18 mouse cellular contexts compared by ENCODE assay signal in genomic region chr12:29983190-29983589, GRCm38 (mm10). TPM values are rescaled to one million over a fixed set of nuclear protein-coding genes. Genes with fewer than 3 reads are reported as not detected.
DNase-seq lines count a peak whose midpoint lies in the region; ATAC-seq and TF ChIP-seq lines count a peak whose summit lies in the region.
"Had no signal": no experiment of that assay in that cellular context is flagged by ENCODE, and none has a peak within 500 bp of the region (broad histone marks: within the 10 kb centered on the region; RNA-seq: fewer than 3 reads in every experiment).

No protein-coding gene starts in this region.

- no peak for DNase-seq in lung, embryonic 14.5 days
- DNase-seq in lung, postnatal 14 days = no peak
- DNase-seq in lung, postnatal 25 days (ENCODE audit: low spot score) = no peak
- DNase-seq in lung, postnatal 36 days = peak; percentile 23
- DNase-seq in midbrain, embryonic 11.5 days (ENCODE audit: low spot score, missing footprints) = no peak
- DNase-seq: adrenal gland, adult 2 months; adrenal gland, postnatal 10 days; adrenal gland, postnatal 25 days; cerebellum, adult 11 months; cerebellum, adult 18-20 months; cerebellum, adult 9-10 months; cerebellum, postnatal 10 days; cerebellum, postnatal 25 days had no signal

- 79% methylated on average over 9 of the region's 9 CpGs for WGBS in lung, embryonic 14.5 days
- 69% methylated on average over 9 of the region's 9 CpGs for WGBS in lung, embryonic 16.5 days
- 97% methylated on average over 9 of the region's 9 CpGs for WGBS in midbrain, embryonic 11.5 days

- no peak overlapping the region for H3K9ac ChIP-seq in lung, embryonic 14.5 days
- no peak overlapping the region for H3K9ac ChIP-seq in lung, embryonic 16.5 days (ENCODE audit: low read length)
- H3K9ac ChIP-seq in midbrain, embryonic 11.5 days (ENCODE audit: low read length) = no peak overlapping the region
- H3K9ac ChIP-seq: embryonic facial prominence, embryonic 12.5 days; forebrain, embryonic 13.5 days; forebrain, embryonic 15.5 days had no signal

- H3K4me1 ChIP-seq in lung, embryonic 14.5 days (ENCODE audit: insufficient read depth) = no peaks in the 10 kb centered on the region
- H3K4me1 ChIP-seq in lung, embryonic 16.5 days (replicated peaks; ENCODE audit: control insufficient read depth, insufficient read depth, low read length) = no peaks in the 10 kb centered on the region; the same call in 1 of the 2 replicates
- H3K4me1 ChIP-seq in midbrain, embryonic 11.5 days (ENCODE audit: control insufficient read depth, insufficient read depth, low read length) = no peaks in the 10 kb centered on the region
- H3K4me1 ChIP-seq: forebrain, embryonic 13.5 days; forebrain, embryonic 15.5 days had no signal

- H3K4me3 ChIP-seq in lung, embryonic 14.5 days (ENCODE audit: low read depth, low read length) = no peak overlapping the region
- H3K4me3 ChIP-seq in lung, embryonic 16.5 days (ENCODE audit: low read length) = no peak overlapping the region
- no peak overlapping the region for H3K4me3 ChIP-seq in midbrain, embryonic 11.5 days (ENCODE audit: low read depth, low read length)
- H3K4me3 ChIP-seq: embryonic facial prominence, embryonic 10.5 days; embryonic facial prominence, embryonic 12.5 days; forebrain, embryonic 13.5 days; forebrain, embryonic 15.5 days had no signal

- TF ChIP-seq CTCF in lung, embryonic 14.5 days (IDR thresholded peaks at IDR 0.05; ENCODE audit: low read depth) = no peak

- H3K4me2 ChIP-seq in lung, embryonic 14.5 days = no peak overlapping the region
- no peak overlapping the region for H3K4me2 ChIP-seq in lung, embryonic 16.5 days (ENCODE audit: low read depth, low read length)
- no peak overlapping the region for H3K4me2 ChIP-seq in midbrain, embryonic 11.5 days
- H3K4me2 ChIP-seq: embryonic facial prominence, embryonic 12.5 days; forebrain, embryonic 13.5 days; forebrain, embryonic 15.5 days had no signal

- H3K9me3 ChIP-seq in lung, embryonic 14.5 days (ENCODE audit: low read depth, low read length) = no peaks in the 10 kb centered on the region
- H3K9me3 ChIP-seq in lung, embryonic 16.5 days (ENCODE audit: control insufficient read depth, low read length) = no peaks in the 10 kb centered on the region
- no peaks in the 10 kb centered on the region for H3K9me3 ChIP-seq in midbrain, embryonic 11.5 days (ENCODE audit: control insufficient read depth, low read length)
- H3K9me3 ChIP-seq: embryonic facial prominence, embryonic 10.5 days; embryonic facial prominence, embryonic 12.5 days; forebrain, embryonic 13.5 days; forebrain, embryonic 15.5 days had no signal

- ATAC-seq in lung, embryonic 14.5 days (ENCODE audit: insufficient read depth) = peak; percentile 76
- ATAC-seq in lung, embryonic 16.5 days (ENCODE audit: low read depth) = peak; percentile 91
- ATAC-seq in midbrain, embryonic 11.5 days (ENCODE audit: low FRiP score) = no peak
- ATAC-seq: forebrain, embryonic 13.5 days; forebrain, embryonic 15.5 days had no signal

- no peaks in the 10 kb centered on the region for H3K27me3 ChIP-seq in lung, embryonic 14.5 days (ENCODE audit: insufficient read depth, low read length)
- no peaks in the 10 kb centered on the region for H3K27me3 ChIP-seq in lung, embryonic 16.5 days (ENCODE audit: control insufficient read depth, insufficient read depth, low read depth, low read length)
- H3K27me3 ChIP-seq in midbrain, embryonic 11.5 days (ENCODE audit: control insufficient read depth, insufficient read depth, low read length) = no peaks in the 10 kb centered on the region
- H3K27me3 ChIP-seq: embryonic facial prominence, embryonic 12.5 days; forebrain, embryonic 13.5 days; forebrain, embryonic 15.5 days had no signal

- no peak overlapping the region for H3K27ac ChIP-seq in lung, embryonic 14.5 days (ENCODE audit: low read depth)
- H3K27ac ChIP-seq in lung, embryonic 16.5 days (ENCODE audit: low read length) = peak overlapping the region; percentile 26; the same call in 1 of the 2 replicates
- no peak overlapping the region for H3K27ac ChIP-seq in midbrain, embryonic 11.5 days (ENCODE audit: low read depth, low read length)
- H3K27ac ChIP-seq: embryonic facial prominence, embryonic 10.5 days; embryonic facial prominence, embryonic 12.5 days; forebrain, embryonic 13.5 days; forebrain, embryonic 15.5 days had no signal

- H3K36me3 ChIP-seq in lung, embryonic 14.5 days (ENCODE audit: insufficient read depth) = peaks cover 77% of the 10 kb centered on the region
- H3K36me3 ChIP-seq in lung, embryonic 16.5 days (ENCODE audit: control insufficient read depth, insufficient read depth, low read length) = peaks cover 31% of the 10 kb centered on the region
- H3K36me3 ChIP-seq in midbrain, embryonic 11.5 days (ENCODE audit: control insufficient read depth, insufficient read depth, low read length) = peaks cover 34% of the 10 kb centered on the region

RNA-seq across cellular contexts. Expression of gene Pxdn, which starts 45.8 kb away (rescaled TPM):
- polyA plus RNA-seq in lung, embryonic 14.5 days (2014; fragmentation: Nextera tagmentation; extraction: Ambion mirVana) = 135 and 144 TPM in 2 replicates
- 99.9 and 105 TPM in 2 replicates for polyA plus RNA-seq in lung, embryonic 16.5 days (2015; fragmentation: Nextera tagmentation; extraction: Ambion mirVana)
- 67.3 and 69.4 TPM in 2 replicates for polyA plus RNA-seq in midbrain, embryonic 11.5 days (2014; fragmentation: Nextera tagmentation; extraction: Ambion mirVana)
